9 mouse cellular contexts compared by ENCODE assay signal in genomic region chr4:46657116-46657515, GRCm38 (mm10). TPM values are rescaled to one million over a fixed set of nuclear protein-coding genes. Genes with fewer than 3 reads are reported as not detected.
DNase-seq lines count a peak whose midpoint lies in the region; ATAC-seq and TF ChIP-seq lines count a peak whose summit lies in the region.
"Had no signal": no experiment of that assay in that cellular context is flagged by ENCODE, and none has a peak within 500 bp of the region (broad histone marks: within the 10 kb centered on the region; RNA-seq: fewer than 3 reads in every experiment).

No protein-coding gene starts in this region.

- no peak overlapping the region for H3K4me3 ChIP-seq in liver, adult 2 months (ENCODE audit: insufficient read depth, low read depth, low read length)
- no peak overlapping the region for H3K4me3 ChIP-seq in liver, embryonic 11.5 days (ENCODE audit: low read depth, low read length)
- H3K4me3 ChIP-seq: myocyte had no signal

- TF ChIP-seq POLR2A in liver, adult 2 months (IDR thresholded peaks at IDR 0.05; ENCODE audit: extremely low read depth, insufficient read depth, low read length), result no peak

- TF ChIP-seq CTCF in liver, adult 2 months (IDR thresholded peaks at IDR 0.05; ENCODE audit: low read depth, low read length), result peak; percentile 61

- no peaks in the 10 kb centered on the region for H3K9me3 ChIP-seq in liver, embryonic 11.5 days (ENCODE audit: control insufficient read depth, low read length)

- intact Hi-C loops in heart, postnatal 14 days (cut with DNase I), result loop anchor here (1.0 kb wide), 1 partner anchor 46 kb away; no protein-coding TSS in a partner anchor
- intact Hi-C loops in left cerebral cortex, postnatal 4 days (cut with DNase I), result loop anchor here (2.0 to 5.0 kb wide), 2 partner anchors 40 to 160 kb away; no protein-coding TSS in a partner anchor

- no peak overlapping the region for H3K4me2 ChIP-seq in liver, embryonic 11.5 days

- 3% methylated on average over 5 of the region's 5 CpGs for WGBS in liver, adult 2 months
- WGBS in liver, embryonic 11.5 days, result 9% methylated on average over 5 of the region's 5 CpGs

- H3K36me3 ChIP-seq in liver, adult 2 months (ENCODE audit: control insufficient read depth, insufficient read depth, low read length), result no peaks in the 10 kb centered on the region
- no peaks in the 10 kb centered on the region for H3K36me3 ChIP-seq in liver, embryonic 11.5 days (ENCODE audit: control insufficient read depth, insufficient read depth, low read length)

- H3K79me2 ChIP-seq in liver, adult 2 months (ENCODE audit: control insufficient read depth, insufficient read depth, low read length), result no peaks in the 10 kb centered on the region

- no peaks in the 10 kb centered on the region for H3K27me3 ChIP-seq in liver, adult 2 months (ENCODE audit: control insufficient read depth, insufficient read depth, low read length)
- no peaks in the 10 kb centered on the region; the same call in 1 of the 2 replicates for H3K27me3 ChIP-seq in liver, embryonic 11.5 days (replicated peaks; ENCODE audit: control insufficient read depth, insufficient read depth, low read length)

- no peak overlapping the region for H3K9ac ChIP-seq in liver, adult 2 months (ENCODE audit: low read depth, low read length)
- no peak overlapping the region for H3K9ac ChIP-seq in liver, embryonic 11.5 days (ENCODE audit: low read depth, low read length)

- no peak for ATAC-seq in liver, embryonic 11.5 days (replicated peaks; ENCODE audit: low FRiP score)

- no peaks in the 10 kb centered on the region for H3K4me1 ChIP-seq in liver, adult 2 months (ENCODE audit: control insufficient read depth, insufficient read depth, low read length)
- no peaks in the 10 kb centered on the region for H3K4me1 ChIP-seq in liver, embryonic 11.5 days (replicated peaks; ENCODE audit: control insufficient read depth, insufficient read depth, low read length)

- no peak overlapping the region for H3K27ac ChIP-seq in liver, adult 2 months (replicated peaks; ENCODE audit: insufficient read depth, low read depth, low read length)
- H3K27ac ChIP-seq in liver, embryonic 11.5 days (ENCODE audit: low read depth, low read length), result no peak overlapping the region

- DNase-seq in liver, adult 2 months (ENCODE audit: extremely low read depth, low read depth, low spot score), result peak; percentile 65
- DNase-seq in liver, embryonic 11.5 days (ENCODE audit: low spot score), result no peak
- peak; percentile 81 for DNase-seq in R1 (ENCODE audit: low read depth, low spot score)
- DNase-seq in cerebellum, adult 9-11 months, result peak; percentile 63
- DNase-seq in heart, postnatal 14 days, result peak; percentile 73 to 83
- peak; percentile 81 for DNase-seq in left cerebral cortex, postnatal 4 days
- DNase-seq in ovary, postnatal 14 days (ENCODE audit: low spot score), result peak; percentile 70
- DNase-seq in thymus, postnatal 4 days, result peak; percentile 91

RNA-seq across cellular contexts. Expression of gene Tbc1d2, which starts 7.1 kb away (rescaled TPM):
- 0.40 and 0.55 TPM in 2 replicates for total RNA-seq in liver, adult 2 months (2014; rRNA removed)
- polyA plus RNA-seq in liver, adult 2 months (2012; rRNA removed), result 0.94 and 1.3 TPM in 2 replicates
- 0.58 and 0.70 TPM in 2 replicates for polyA plus RNA-seq in liver, embryonic 11.5 days (2014; fragmentation: Nextera tagmentation; extraction: Ambion mirVana)
- 1 to 10 TPM; 1.4 to 1.6 TPM for total RNA-seq in heart, postnatal 14 days (2021)
- 1 to 10 TPM; 1.3 to 1.4 TPM for total RNA-seq in left cerebral cortex, postnatal 4 days (2021)

RNA-seq across cellular contexts. Expression of gene Coro2a, which starts 55.1 kb away (rescaled TPM):
- total RNA-seq in liver, adult 2 months (2014; rRNA removed), result 0.83 and 1.5 TPM in 2 replicates
- 0.76 and 1.0 TPM in 2 replicates for polyA plus RNA-seq in liver, adult 2 months (2012; rRNA removed)
- polyA plus RNA-seq in liver, embryonic 11.5 days (2014; fragmentation: Nextera tagmentation; extraction: Ambion mirVana), result 4.8 and 5.7 TPM in 2 replicates
- 1 to 10 TPM in 1 of 2 experiments, under 1 TPM in 1; 0.54 to 1.2 TPM for total RNA-seq in heart, postnatal 14 days (2021)
- 10 to 100 TPM; 37.9 to 39.9 TPM for total RNA-seq in left cerebral cortex, postnatal 4 days (2021)

Comparison
In these comparisons a context has a peak if more than half of its experiments do, and no peak if none do; other contexts are left out.
1. RNA of gene Coro2a, which starts 55.1 kb away (total RNA-seq): 37.9 to 39.9 TPM in left cerebral cortex, postnatal 4 days; 0.54 to 1.2 TPM in heart, postnatal 14 days and 0.83 to 1.5 TPM in liver, adult 2 months; every median in the first group is over 10 times any median in the second.